Mouse (Mus musculus) bone marrow, adult 2 months (tissue): Measurements from ENCODE around the gene Cops9.

Experiments
- CTCF ChIP-seq: fragments of 200-500 bp; IDR thresholded peaks from 2 replicates; pipeline ENCODE4 v1.5.1; 2011; ENCODE audit warnings: low read length, control low read depth; ENCODE audit not compliant: control insufficient read depth, insufficient read depth
- POLR2A ChIP-seq: fragments of 200-500 bp; IDR thresholded peaks from 2 replicates; pipeline ENCODE4 v1.6.1; 2011; ENCODE audit warnings: low read depth, mild to moderate bottlenecking, control low read depth, low read length, borderline replicate concordance; ENCODE audit not compliant: control insufficient read depth

- no peak for TF ChIP-seq POLR2A
- no peak for TF ChIP-seq CTCF
These were observed 27.6 kb upstream of the Cops9 start for GRCm38 (mm10) chr1:92669430-92669829.
